Comparison of ENCODE assay signal across 19 mouse cellular contexts in the genomic region with DNA sequence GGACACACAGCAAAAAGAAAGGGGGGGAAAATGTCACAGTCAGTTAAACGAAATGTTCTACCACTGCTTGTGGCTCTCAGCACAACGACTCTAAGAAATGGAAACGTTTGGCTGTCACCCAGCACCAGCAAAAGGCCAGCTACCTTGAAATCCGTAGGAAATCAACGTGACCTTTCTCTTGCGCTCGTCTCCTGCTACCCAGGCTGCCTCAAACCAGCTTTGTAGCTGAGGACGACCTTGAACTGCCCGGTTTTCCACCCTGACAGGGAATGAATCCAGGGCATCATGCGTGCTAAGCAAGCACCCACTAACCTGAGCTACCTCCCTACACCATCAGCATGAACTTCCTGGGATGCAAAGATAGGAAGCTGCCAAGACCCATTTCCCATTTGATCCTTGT. TPM values are rescaled to one million over a fixed set of nuclear protein-coding genes. Genes with fewer than 3 reads are reported as not detected.
DNase-seq lines count a peak whose midpoint lies in the region; TF ChIP-seq lines count a peak whose summit lies in the region.
"Had no signal": no experiment of that assay in that cellular context is flagged by ENCODE, and none has a peak within 500 bp of the region (broad histone marks: within the 10 kb centered on the region; RNA-seq: fewer than 3 reads in every experiment).

No protein-coding gene starts in this region.

- H3K4me3 ChIP-seq in liver, adult 2 months (ENCODE audit: insufficient read depth, low read depth, low read length), result no peak overlapping the region
- no peak overlapping the region for H3K4me3 ChIP-seq in hindbrain, embryonic 10.5 days
- H3K4me3 ChIP-seq: embryonic facial prominence, embryonic 10.5 days; forebrain, embryonic 13.5 days; heart, embryonic 13.5 days; hindbrain, embryonic 12.5 days had no signal

- H3K36me3 ChIP-seq in liver, adult 2 months (ENCODE audit: control insufficient read depth, insufficient read depth, low read length), result peaks cover 83% of the 10 kb centered on the region
- peaks cover 53% of the 10 kb centered on the region for H3K36me3 ChIP-seq in hindbrain, embryonic 10.5 days

- peaks cover 5% of the 10 kb centered on the region for H3K4me1 ChIP-seq in liver, adult 2 months (ENCODE audit: control insufficient read depth, insufficient read depth, low read length)
- no peaks in the 10 kb centered on the region for H3K4me1 ChIP-seq in hindbrain, embryonic 10.5 days (replicated peaks)
- H3K4me1 ChIP-seq: embryonic facial prominence, embryonic 10.5 days; forebrain, embryonic 13.5 days had no signal

- H3K9me3 ChIP-seq in hindbrain, embryonic 10.5 days, result no peaks in the 10 kb centered on the region
- H3K9me3 ChIP-seq: embryonic facial prominence, embryonic 10.5 days; forebrain, embryonic 13.5 days; heart, embryonic 13.5 days; hindbrain, embryonic 12.5 days had no signal

- TF ChIP-seq CTCF in liver, adult 2 months (IDR thresholded peaks at IDR 0.05; ENCODE audit: low read depth, low read length), result no peak

- H3K79me2 ChIP-seq in liver, adult 2 months (ENCODE audit: control insufficient read depth, insufficient read depth, low read length), result 0 out of 2 replicates have a peak, but pooled peaks cover 3% of the 10 kb centered on the region

- WGBS in liver, adult 2 months, result 69% methylated on average over 10 of the region's 10 CpGs
- WGBS in hindbrain, embryonic 10.5 days, result 88% methylated on average over 10 of the region's 10 CpGs

- H3K27ac ChIP-seq in liver, adult 2 months (replicated peaks; ENCODE audit: insufficient read depth, low read depth, low read length), result no peak overlapping the region; the same call in 1 of the 2 replicates
- H3K27ac ChIP-seq in hindbrain, embryonic 10.5 days, result no peak overlapping the region
- H3K27ac ChIP-seq: embryonic facial prominence, embryonic 10.5 days; forebrain, embryonic 13.5 days; heart, embryonic 13.5 days; hindbrain, embryonic 12.5 days had no signal

- no peak for TF ChIP-seq POLR2A in liver, adult 2 months (IDR thresholded peaks at IDR 0.05; ENCODE audit: extremely low read depth, insufficient read depth, low read length)

- 0 out of 2 replicates have a peak overlapping the region, but pooled peaks have one; percentile 10 for H3K9ac ChIP-seq in liver, adult 2 months (ENCODE audit: low read depth, low read length)
- H3K9ac ChIP-seq: forebrain, embryonic 13.5 days; forebrain, postnatal 0 days; heart, embryonic 13.5 days; hindbrain, embryonic 12.5 days had no signal

- H3K27me3 ChIP-seq in liver, adult 2 months (ENCODE audit: control insufficient read depth, insufficient read depth, low read length), result no peaks in the 10 kb centered on the region
- H3K27me3 ChIP-seq in hindbrain, embryonic 10.5 days (ENCODE audit: insufficient read depth, poor library complexity, severe bottlenecking), result no peaks in the 10 kb centered on the region
- H3K27me3 ChIP-seq: forebrain, embryonic 13.5 days; heart, embryonic 13.5 days; hindbrain, embryonic 12.5 days; Patski had no signal

- peak; percentile 65 for DNase-seq in adrenal gland, adult 2 months
- no peak for DNase-seq in adrenal gland, postnatal 25 days
- no peak for DNase-seq in liver, adult 2 months (ENCODE audit: extremely low read depth, low read depth, low spot score)
- DNase-seq in liver, result no peak
- peak; percentile 63 to 65 for DNase-seq in adrenal gland, postnatal 36 days
- no peak for DNase-seq in hindbrain, embryonic 10.5 days (ENCODE audit: low spot score)
- no peak for DNase-seq in kidney, adult 18-20 months
- DNase-seq: cerebellum, adult 11-12 months; cerebellum, adult 9-11 months; cerebellum, postnatal 36 days; forebrain, postnatal 0 days; gastrocnemius, postnatal 25 days; heart, adult 11 months; heart, postnatal 36 days had no signal

RNA-seq across cellular contexts. Expression of gene Lpin1, which starts 39.5 kb away (rescaled TPM):
- 100 to 1,000 TPM in 1 of 2 experiments, 10 to 100 TPM in 1; 72.2 to 100 TPM for total RNA-seq in adrenal gland, adult 2 months (2021)
- 35.4 and 36.8 TPM in 2 replicates for polyA plus RNA-seq in adrenal gland, adult 2 months (2012; rRNA removed)
- total RNA-seq in adrenal gland, postnatal 25 days (2021), result 53.1 and 72.2 TPM in 2 replicates
- total RNA-seq in liver, adult 2 months (2014; rRNA removed), result 85.8 and 118 TPM in 2 replicates
- polyA plus RNA-seq in liver, adult 2 months (2012; rRNA removed), result 11.9 and 19.8 TPM in 2 replicates
- 100 to 1,000 TPM in 1 of 2 experiments, 10 to 100 TPM in 1; 71.8 to 110 TPM for total RNA-seq in adrenal gland, postnatal 36 days (2021)
- polyA plus RNA-seq in hindbrain, embryonic 10.5 days (2016; fragmentation: Nextera tagmentation; extraction: Ambion mirVana), result 6.4 and 10.6 TPM in 2 replicates

Comparison
In these comparisons a context has a peak if more than half of its experiments do, and no peak if none do; other contexts are left out.
1. DNase-seq: peak in adrenal gland, adult 2 months (single experiment) and adrenal gland, postnatal 36 days (2 of 2); none in adrenal gland, postnatal 25 days (single experiment), liver, adult 2 months (single experiment), liver (single experiment), hindbrain, embryonic 10.5 days (single experiment) and kidney, adult 18-20 months (single experiment).